Mouse (Mus musculus): ENCODE measurements at regions not wholly inside any gene's neighbourhood (a gene's known extent, or its start where the extent isn't known, plus 50 kb on each side); places are given as distances from the start of the nearest gene placed in this dataset.

DNA sequence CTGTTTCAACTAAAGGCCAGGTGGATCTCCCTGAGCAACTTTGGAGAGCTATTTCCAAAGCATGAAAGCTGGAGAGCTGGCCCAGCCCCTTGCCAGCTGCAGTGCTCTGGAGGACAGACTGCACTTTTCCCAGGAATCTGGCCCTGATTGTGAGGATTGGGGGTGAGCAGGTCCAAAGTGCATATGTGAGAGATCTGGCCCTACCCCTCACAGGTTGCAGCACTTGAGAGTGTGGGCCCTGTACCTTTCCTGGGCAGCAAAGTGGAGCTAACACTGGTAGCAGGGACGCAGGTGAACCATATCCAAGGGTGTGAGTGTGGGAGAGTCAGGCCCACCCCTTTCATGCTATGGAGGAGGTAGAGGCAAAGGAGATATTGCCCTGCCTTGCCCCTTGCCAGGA, 245.3 kb upstream of the Klf12 start:
- TF ChIP-seq GATA1 (IDR thresholded peaks at IDR 0.05; ENCODE audit: low read length): no peak
- TF ChIP-seq TAL1 (IDR thresholded peaks at IDR 0.05; ENCODE audit: low read length): no peak
